Mouse (Mus musculus) inflammation-experienced regulatory T-cells (primary cell): ENCODE measurements around the gene Olfr1197. TPM values are rescaled to one million over a fixed set of nuclear protein-coding genes. Genes with fewer than 3 reads are reported as not detected.

ENCODE experiments used
- polyA plus RNA-seq, 2 experiments: library from polyadenylated mRNA; unstranded; fragments of 100-300 nt; shearing (Covaris generic); gene quantifications; one replicate each; pipeline ENCODE4 v1.2.1; 2017

The Olfr1197 gene
- polyA plus RNA-seq: 1 to 10 TPM in 1 of 2 experiments, not detected in 1; 1.5 TPM

GRCm38 (mm10) chr2:88732266-88732665 is at the start of gene Olfr1197:
Olfr1197 (minus strand) TSS chr2:88732366.

GRCm38 (mm10) chr2:88770388-88770787 is 38.2 kb upstream of the Olfr1197 start, which contains the start of gene Olfr1200:
Olfr1200 (minus strand) TSS chr2:88770488.

GRCm38 (mm10) chr2:88760369-88760768 is 28.2 kb upstream of the Olfr1197 start, which contains the start of gene Olfr1199:
Olfr1199 (minus strand) TSS chr2:88760469.

GRCm38 (mm10) chr2:88751270-88751669 is 19.1 kb upstream of the Olfr1197 start, which contains the start of gene Olfr1198:
Olfr1198 (minus strand) TSS chr2:88751370.

GRCm38 (mm10) chr2:88704497-88704896 is 27.7 kb downstream of the Olfr1197 start, which contains the start of gene Olfr1196:
Olfr1196 (minus strand) TSS chr2:88704597.

GRCm38 (mm10) chr2:88689087-88689486 is 43.1 kb downstream of the Olfr1197 start, which contains the start of gene Olfr1195:
Olfr1195 (minus strand) TSS chr2:88689187.

Other genes with a start within 250 kb of the Olfr1197 start
- gene Olfr1184, start 248.8 kb downstream of the Olfr1197 start, polyA plus RNA-seq: under 1 TPM in 1 of 2 experiments, not detected in 1; 0.64 TPM
- under 1 TPM in 1 of 2 experiments, not detected in 1; 0.13 TPM for gene Olfr1185-ps1, start 239.0 kb downstream of the Olfr1197 start, polyA plus RNA-seq
- gene Olfr1186, start 213.8 kb downstream of the Olfr1197 start, polyA plus RNA-seq: under 1 TPM in 1 of 2 experiments, not detected in 1; 0.12 TPM
- gene Olfr1188, start 175.4 kb downstream of the Olfr1197 start, polyA plus RNA-seq: under 1 TPM in 1 of 2 experiments, not detected in 1; 0.17 TPM
- not detected for gene Olfr1189, start 145.9 kb downstream of the Olfr1197 start, polyA plus RNA-seq
- gene Olfr1191-ps1, start 91.8 kb downstream of the Olfr1197 start, polyA plus RNA-seq: under 1 TPM in 1 of 2 experiments, not detected in 1; 0.34 TPM
- under 1 TPM in 1 of 2 experiments, not detected in 1; 0.21 TPM for gene Olfr1192-ps1, start 83.9 kb downstream of the Olfr1197 start, polyA plus RNA-seq
- under 1 TPM; 0.16 to 0.23 TPM for gene Olfr1193, start 56.7 kb downstream of the Olfr1197 start, polyA plus RNA-seq
- gene Olfr1195, start 43.2 kb downstream of the Olfr1197 start, polyA plus RNA-seq: under 1 TPM; 0.28 to 0.33 TPM
- gene Olfr1196, start 27.8 kb downstream of the Olfr1197 start, polyA plus RNA-seq: not detected
- gene Olfr1198, start 19.0 kb upstream of the Olfr1197 start, polyA plus RNA-seq: under 1 TPM in 1 of 2 experiments, not detected in 1; 0.12 TPM
- not detected for gene Olfr1199, start 28.1 kb upstream of the Olfr1197 start, polyA plus RNA-seq
- not detected for gene Olfr1200, start 38.1 kb upstream of the Olfr1197 start, polyA plus RNA-seq
- gene Olfr1201, start 60.7 kb upstream of the Olfr1197 start, polyA plus RNA-seq: not detected
- gene Olfr1202, start 82.1 kb upstream of the Olfr1197 start, polyA plus RNA-seq: under 1 TPM in 1 of 2 experiments, not detected in 1; 0.04 TPM
- 1 to 10 TPM in 1 of 2 experiments, under 1 TPM in 1; 0.17 to 1.2 TPM for gene Olfr1205, start 97.4 kb upstream of the Olfr1197 start, polyA plus RNA-seq
- gene Olfr1204, start 116.9 kb upstream of the Olfr1197 start, polyA plus RNA-seq: under 1 TPM in 1 of 2 experiments, not detected in 1; 0.06 TPM
- under 1 TPM in 1 of 2 experiments, not detected in 1; 0.61 TPM for gene Olfr1206, start 130.9 kb upstream of the Olfr1197 start, polyA plus RNA-seq
- 1 to 10 TPM in 1 of 2 experiments, not detected in 1; 1.9 TPM for gene Olfr1208, start 169.9 kb upstream of the Olfr1197 start, polyA plus RNA-seq
- gene Olfr1209, start 182.8 kb upstream of the Olfr1197 start, polyA plus RNA-seq: under 1 TPM; 0.04 to 0.37 TPM
- not detected for gene Olfr1211, start 205.7 kb upstream of the Olfr1197 start, polyA plus RNA-seq
- under 1 TPM in 1 of 2 experiments, not detected in 1; 0.16 TPM for gene Olfr1212, start 221.6 kb upstream of the Olfr1197 start, polyA plus RNA-seq
- not detected for gene Gm13762, start 247.9 kb upstream of the Olfr1197 start, polyA plus RNA-seq